15 mouse cellular contexts compared by ENCODE assay signal in genomic region chr2:91097015-91097414, GRCm38 (mm10). TPM values are rescaled to one million over a fixed set of nuclear protein-coding genes. Genes with fewer than 3 reads are reported as not detected.
DNase-seq lines count a peak whose midpoint lies in the region; ATAC-seq and TF ChIP-seq lines count a peak whose summit lies in the region.
"Had no signal": no experiment of that assay in that cellular context is flagged by ENCODE, and none has a peak within 500 bp of the region (broad histone marks: within the 10 kb centered on the region; RNA-seq: fewer than 3 reads in every experiment).

No protein-coding gene starts in this region.

- intact Hi-C loops in gastrocnemius, postnatal 36 days (cut with DNase I), result no loop called here

- WGBS in forebrain, embryonic 10.5 days, result 85% methylated on average over 10 of the region's 10 CpGs
- 86% methylated on average over 10 of the region's 10 CpGs for WGBS in forebrain, embryonic 16.5 days
- WGBS in lung, adult 2 months, result 74% methylated on average over 10 of the region's 10 CpGs
- WGBS in intestine, embryonic 16.5 days, result 84% methylated on average over 10 of the region's 10 CpGs

- no peaks in the 10 kb centered on the region for H3K36me3 ChIP-seq in forebrain, embryonic 10.5 days (replicated peaks)
- no peaks in the 10 kb centered on the region for H3K36me3 ChIP-seq in forebrain, embryonic 16.5 days (ENCODE audit: control insufficient read depth, insufficient read depth)
- no peaks in the 10 kb centered on the region for H3K36me3 ChIP-seq in intestine, embryonic 16.5 days (ENCODE audit: control insufficient read depth, insufficient read depth, low read length)
- H3K36me3 ChIP-seq: midbrain, embryonic 12.5 days had no signal

- no peak for TF ChIP-seq POLR2A in lung, adult 2 months (IDR thresholded peaks at IDR 0.05; ENCODE audit: borderline replicate concordance, extremely low read depth, low read depth, low read length)

- no peaks in the 10 kb centered on the region for H3K27me3 ChIP-seq in forebrain, embryonic 10.5 days (ENCODE audit: poor library complexity, severe bottlenecking)
- no peaks in the 10 kb centered on the region for H3K27me3 ChIP-seq in forebrain, embryonic 16.5 days (replicated peaks; ENCODE audit: control insufficient read depth, insufficient read depth, low read length)
- H3K27me3 ChIP-seq in intestine, embryonic 16.5 days (replicated peaks; ENCODE audit: control insufficient read depth, insufficient read depth, low read length), result no peaks in the 10 kb centered on the region

- no peak overlapping the region for H3K9ac ChIP-seq in forebrain, embryonic 16.5 days (replicated peaks; ENCODE audit: low read depth, low read length)
- H3K9ac ChIP-seq in intestine, embryonic 16.5 days (ENCODE audit: low read depth, low read length), result 0 out of 2 replicates have a peak overlapping the region, but pooled peaks have one; percentile 15
- H3K9ac ChIP-seq: midbrain, embryonic 12.5 days had no signal

- peaks cover 11% of the 10 kb centered on the region; the same call in 1 of the 2 replicates for H3K4me1 ChIP-seq in forebrain, embryonic 10.5 days
- H3K4me1 ChIP-seq in forebrain, embryonic 16.5 days (replicated peaks; ENCODE audit: control insufficient read depth, insufficient read depth, low read length), result no peaks in the 10 kb centered on the region
- peaks cover 3% of the 10 kb centered on the region; the same call in 1 of the 2 replicates for H3K4me1 ChIP-seq in lung, adult 2 months (ENCODE audit: control insufficient read depth, insufficient read depth, low read length)
- no peaks in the 10 kb centered on the region for H3K4me1 ChIP-seq in intestine, embryonic 16.5 days (ENCODE audit: control insufficient read depth, insufficient read depth, low read length)
- H3K4me1 ChIP-seq: midbrain, embryonic 12.5 days had no signal

- peak overlapping the region; percentile 11; the same call in 1 of the 2 replicates for H3K27ac ChIP-seq in forebrain, embryonic 10.5 days
- H3K27ac ChIP-seq in forebrain, embryonic 16.5 days (ENCODE audit: low read length), result no peak overlapping the region
- H3K27ac ChIP-seq in intestine, embryonic 16.5 days (ENCODE audit: low read length), result no peak overlapping the region
- H3K27ac ChIP-seq: midbrain, embryonic 12.5 days had no signal

- TF ChIP-seq CTCF in lung, adult 2 months (IDR thresholded peaks at IDR 0.05; ENCODE audit: insufficient read depth, low read length), result no peak

- ATAC-seq in forebrain, embryonic 16.5 days, result no peak
- no peak for ATAC-seq in intestine, embryonic 16.5 days

- no peaks in the 10 kb centered on the region for H3K9me3 ChIP-seq in forebrain, embryonic 10.5 days
- no peaks in the 10 kb centered on the region for H3K9me3 ChIP-seq in forebrain, embryonic 16.5 days (ENCODE audit: control insufficient read depth, low read length)
- no peaks in the 10 kb centered on the region for H3K9me3 ChIP-seq in intestine, embryonic 16.5 days (ENCODE audit: control insufficient read depth, low read length)
- H3K9me3 ChIP-seq: midbrain, embryonic 12.5 days had no signal

- no peak for DNase-seq in forebrain, embryonic 10.5 days (ENCODE audit: extremely low spot score, low spot score)
- no peak for DNase-seq in lung, adult 2 months
- no peak for DNase-seq in lung, postnatal 10 days
- peak; percentile 62 to 70 for DNase-seq in spleen, postnatal 36 days (ENCODE audit: low spot score in 2 of 2)
- DNase-seq in gastrocnemius, postnatal 36 days, result no peak
- DNase-seq in embryo, embryonic 9.5 days (ENCODE audit: extremely low spot score), result no peak
- DNase-seq: cerebellum, adult 9-11 months; heart, postnatal 36 days; kidney, postnatal 14 days had no signal

- no peak overlapping the region for H3K4me3 ChIP-seq in forebrain, embryonic 10.5 days
- no peak overlapping the region for H3K4me3 ChIP-seq in forebrain, embryonic 16.5 days (replicated peaks; ENCODE audit: low read length)
- peak overlapping the region; percentile 50 for H3K4me3 ChIP-seq in lung, adult 2 months (replicated peaks; ENCODE audit: extremely low read depth, low read depth, low read length)
- H3K4me3 ChIP-seq in intestine, embryonic 16.5 days (ENCODE audit: low read length), result 0 out of 2 replicates have a peak overlapping the region, but pooled peaks have one; percentile 3
- H3K4me3 ChIP-seq: midbrain, embryonic 12.5 days had no signal

- H3K4me2 ChIP-seq in forebrain, embryonic 16.5 days (ENCODE audit: low read length), result no peak overlapping the region
- no peak overlapping the region for H3K4me2 ChIP-seq in intestine, embryonic 16.5 days (ENCODE audit: low read depth, low read length)
- H3K4me2 ChIP-seq: midbrain, embryonic 12.5 days had no signal

RNA-seq across cellular contexts. Expression of gene Spi1, which starts 14.8 kb away (rescaled TPM):
- 2.8 and 3.1 TPM in 2 replicates for polyA plus RNA-seq in forebrain, embryonic 10.5 days (2016; fragmentation: Nextera tagmentation; extraction: Ambion mirVana)
- 1.7 and 1.9 TPM in 2 replicates for polyA plus RNA-seq in forebrain, embryonic 16.5 days (2015; fragmentation: Nextera tagmentation; extraction: Ambion mirVana)
- polyA plus RNA-seq in lung, adult 2 months (2012; rRNA removed), result 65.7 and 70.7 TPM in 2 replicates
- 4.2 and 6.1 TPM in 2 replicates for polyA plus RNA-seq in intestine, embryonic 16.5 days (2015; fragmentation: Nextera tagmentation; extraction: Ambion mirVana)
- 1 to 10 TPM in 1 of 2 experiments, under 1 TPM in 1; 0.91 to 1.1 TPM for total RNA-seq in gastrocnemius, postnatal 36 days (2021)

RNA-seq across cellular contexts. Expression of gene Mybpc3, which starts 20.9 kb away (rescaled TPM):
- polyA plus RNA-seq in forebrain, embryonic 10.5 days (2016; fragmentation: Nextera tagmentation; extraction: Ambion mirVana), result not detected in 2 replicates
- not detected in 2 replicates for polyA plus RNA-seq in forebrain, embryonic 16.5 days (2015; fragmentation: Nextera tagmentation; extraction: Ambion mirVana)
- 7.0 and 11.2 TPM in 2 replicates for polyA plus RNA-seq in lung, adult 2 months (2012; rRNA removed)
- 0.06 TPM in 1 of 2 replicates, not detected in the other for polyA plus RNA-seq in intestine, embryonic 16.5 days (2015; fragmentation: Nextera tagmentation; extraction: Ambion mirVana)
- total RNA-seq in gastrocnemius, postnatal 36 days (2021), result not detected
- total RNA-seq: adrenal gland, postnatal 36 days had no signal
- polyA plus RNA-seq: forebrain, embryonic 11.5 days; neural tube, embryonic 14.5 days had no signal

RNA-seq across cellular contexts. Expression of gene Slc39a13, which starts 26.8 kb away (rescaled TPM):
- 17.8 and 17.9 TPM in 2 replicates for polyA plus RNA-seq in forebrain, embryonic 10.5 days (2016; fragmentation: Nextera tagmentation; extraction: Ambion mirVana)
- 23.1 and 33.3 TPM in 2 replicates for polyA plus RNA-seq in forebrain, embryonic 16.5 days (2015; fragmentation: Nextera tagmentation; extraction: Ambion mirVana)
- 88.2 and 101 TPM in 2 replicates for polyA plus RNA-seq in lung, adult 2 months (2012; rRNA removed)
- polyA plus RNA-seq in intestine, embryonic 16.5 days (2015; fragmentation: Nextera tagmentation; extraction: Ambion mirVana), result 30.2 and 32.3 TPM in 2 replicates
- total RNA-seq in gastrocnemius, postnatal 36 days (2021), result 10 to 100 TPM; 21.1 to 21.7 TPM

RNA-seq across cellular contexts. Expression of gene Psmc3, which starts 43.2 kb away (rescaled TPM):
- polyA plus RNA-seq in forebrain, embryonic 10.5 days (2016; fragmentation: Nextera tagmentation; extraction: Ambion mirVana), result 361 TPM in 2 replicates
- 236 and 238 TPM in 2 replicates for polyA plus RNA-seq in forebrain, embryonic 16.5 days (2015; fragmentation: Nextera tagmentation; extraction: Ambion mirVana)
- polyA plus RNA-seq in lung, adult 2 months (2012; rRNA removed), result 51.7 and 76.9 TPM in 2 replicates
- polyA plus RNA-seq in intestine, embryonic 16.5 days (2015; fragmentation: Nextera tagmentation; extraction: Ambion mirVana), result 238 and 252 TPM in 2 replicates
- 100 to 1,000 TPM; 223 to 229 TPM for total RNA-seq in gastrocnemius, postnatal 36 days (2021)

Comparison
In these comparisons a context has a peak if more than half of its experiments do, and no peak if none do; other contexts are left out.
1. DNase-seq: peak in spleen, postnatal 36 days (2 of 2); none in forebrain, embryonic 10.5 days (single experiment), lung, adult 2 months (single experiment), lung, postnatal 10 days (single experiment), gastrocnemius, postnatal 36 days (0 of 2) and embryo, embryonic 9.5 days (single experiment).
2. H3K4me3 ChIP-seq: peak in lung, adult 2 months (single experiment) and intestine, embryonic 16.5 days (single experiment); none in forebrain, embryonic 10.5 days (single experiment) and forebrain, embryonic 16.5 days (single experiment).